Mouse (Mus musculus) testis, postnatal 14 days (tissue): Measurements from ENCODE around the gene Elmsan1.
A peak's percentile ranks its signal among the peaks of the same experiment; 100 is the strongest.

Source experiments
- DNase-seq: peaks from one replicate; pipeline ENCODE4 v3.0.0; 2021; ENCODE audit warnings: low spot score

Gene Elmsan1

GRCm38 (mm10) chr12:84215758-84216440, 2.8 kb downstream of the Elmsan1 start:
- no peak for DNase-seq

GRCm38 (mm10) chr12:84214495-84215175, 4.0 kb downstream of the Elmsan1 start:
- DNase-seq = no peak

DNA sequence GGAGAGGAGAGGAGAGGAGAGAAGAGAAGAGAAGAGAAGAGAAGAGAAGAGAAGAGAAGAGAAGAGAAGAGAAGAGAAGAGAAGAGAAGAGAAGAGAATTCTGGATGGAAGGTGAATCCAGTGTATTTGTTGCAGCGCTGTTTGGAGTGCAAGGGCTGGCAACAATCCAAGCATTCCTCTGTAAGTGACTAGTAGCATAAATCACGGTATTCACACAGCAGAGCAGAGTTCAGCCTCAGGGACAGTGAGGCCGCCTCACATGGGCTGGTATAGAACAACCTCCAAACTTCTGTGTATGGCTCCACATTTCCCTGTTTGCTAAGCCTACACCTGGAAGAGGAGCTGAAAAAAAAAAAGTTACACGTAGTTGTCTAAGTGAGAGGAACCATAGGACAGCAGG, 6.4 kb downstream of the Elmsan1 start:
- no peak for DNase-seq

DNA sequence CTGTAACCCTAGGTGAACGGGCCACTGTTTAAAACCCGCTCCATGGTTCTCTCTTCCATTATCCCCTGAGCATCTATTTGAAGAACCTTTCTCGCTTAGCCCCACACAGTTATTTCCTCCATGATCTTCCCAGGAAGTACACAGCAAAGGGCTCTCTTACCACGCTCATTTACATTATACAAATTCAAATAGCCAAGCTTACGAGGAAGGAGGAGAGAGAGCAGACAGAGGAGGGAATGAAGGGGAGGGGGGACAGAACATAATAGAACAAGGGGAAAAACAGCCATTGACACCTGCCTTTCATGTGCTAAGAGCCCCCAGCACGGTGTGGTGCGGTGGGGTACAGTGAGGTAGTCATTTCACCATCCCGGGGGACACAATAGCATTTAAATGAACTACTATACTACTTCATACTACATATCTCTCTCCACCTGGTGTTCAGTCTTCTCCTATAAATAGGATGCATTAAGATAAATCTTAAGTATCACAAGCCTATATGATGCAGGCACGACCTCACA, 7.6 kb downstream of the Elmsan1 start:
- no peak for DNase-seq

DNA sequence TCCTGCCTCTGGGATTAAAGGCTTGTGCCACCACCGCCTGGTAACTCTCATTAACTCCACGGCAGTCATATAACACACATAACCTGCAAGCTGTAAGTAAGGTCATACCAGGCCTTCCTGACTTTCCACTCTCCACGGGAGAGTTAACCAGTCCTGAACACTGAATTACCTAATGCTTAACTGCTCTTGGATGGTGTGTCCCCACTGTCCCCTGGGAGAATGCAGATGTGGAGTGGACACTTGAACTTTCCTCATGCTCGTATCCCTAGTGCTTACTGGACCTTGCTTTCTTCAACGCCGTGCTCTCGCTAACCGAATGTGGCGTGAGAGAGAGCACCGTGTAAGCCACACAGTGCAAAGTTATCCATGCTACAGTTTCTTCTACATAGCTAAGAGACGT, 8.4 kb downstream of the Elmsan1 start:
- DNase-seq = no peak

DNA sequence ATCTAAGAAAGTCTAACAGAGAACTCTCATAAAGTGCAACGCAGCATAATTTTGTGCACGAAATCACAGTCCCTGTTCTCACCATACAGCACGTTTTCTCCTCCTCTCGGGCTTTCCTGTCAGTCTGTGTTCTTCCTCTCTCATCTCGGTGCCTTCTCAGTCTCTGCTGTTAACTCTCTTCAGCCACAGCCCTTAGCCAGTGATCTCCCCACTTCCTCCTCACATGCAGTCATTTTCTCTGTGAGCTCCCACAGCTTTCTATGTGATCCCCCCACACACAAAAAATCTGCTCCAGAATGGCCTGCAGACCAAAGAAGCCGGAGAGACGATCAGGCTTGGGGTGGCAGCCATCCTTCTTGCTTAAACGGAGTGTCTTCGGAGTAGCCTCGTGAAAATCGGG, 9.6 kb downstream of the Elmsan1 start:
- DNase-seq = no peak

- DNase-seq = no peak
Observed at GRCm38 (mm10) chr12:84207209-84207817, 11.4 kb downstream of the Elmsan1 start.

GRCm38 (mm10) chr12:84206525-84206924, 12.2 kb downstream of the Elmsan1 start:
- no peak for DNase-seq

GRCm38 (mm10) chr12:84205659-84206185, 13.0 kb downstream of the Elmsan1 start:
- DNase-seq = no peak

GRCm38 (mm10) chr12:84204662-84205061, 14.0 kb downstream of the Elmsan1 start:
- DNase-seq = no peak

DNA sequence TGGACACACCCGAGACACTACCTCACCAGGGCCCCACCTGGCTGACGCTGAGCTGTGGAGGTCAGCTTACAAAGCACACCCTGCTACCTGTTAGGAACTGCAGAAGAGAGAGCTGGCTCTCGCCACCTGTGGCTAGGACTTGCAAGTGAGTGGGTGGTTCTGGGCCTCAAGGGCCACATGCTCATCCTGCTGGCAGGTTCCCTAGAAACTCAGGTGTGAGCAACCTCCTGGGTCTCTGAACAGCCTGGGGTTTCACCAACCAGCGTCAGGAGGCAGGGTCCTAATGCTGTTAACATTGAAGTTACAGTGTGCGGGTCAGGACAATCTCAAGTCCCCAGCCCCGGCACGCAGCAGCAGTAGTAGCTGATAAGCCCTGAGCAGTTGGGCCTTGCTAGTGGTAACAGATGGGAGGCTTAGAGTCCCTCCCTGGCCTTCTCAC, 14.9 kb downstream of the Elmsan1 start:
- no peak for DNase-seq

DNA sequence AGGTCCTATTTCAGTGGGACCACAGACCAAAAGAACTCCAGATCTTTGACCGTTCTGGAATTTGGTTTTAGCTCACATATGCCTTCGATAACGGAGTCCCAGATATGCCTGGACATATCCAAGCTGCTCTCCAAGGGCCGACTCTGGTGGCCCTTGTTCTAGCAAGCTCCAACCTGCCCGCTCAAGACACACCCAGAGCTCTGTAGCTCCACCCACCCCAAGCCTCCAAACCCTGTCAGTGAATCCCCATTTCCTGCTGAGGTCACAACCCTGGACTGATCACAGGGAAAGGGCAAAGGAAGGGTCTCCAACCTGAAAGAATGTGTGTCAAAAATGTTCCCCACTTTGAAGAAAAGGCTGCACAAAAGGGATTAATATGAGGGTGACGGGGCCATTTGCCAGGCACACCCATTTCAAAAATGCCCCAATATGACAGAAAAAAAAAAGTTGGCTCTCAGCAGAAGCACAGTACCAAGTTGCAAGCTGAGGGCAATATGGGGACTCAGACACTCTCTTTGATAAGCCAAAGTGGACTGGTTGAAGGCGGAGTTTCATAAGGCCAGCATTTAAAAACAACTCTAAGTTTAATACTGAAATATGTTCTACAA, 15.4 kb downstream of the Elmsan1 start:
- DNase-seq = no peak

GRCm38 (mm10) chr12:84202561-84202960, 16.1 kb downstream of the Elmsan1 start:
- no peak for DNase-seq

- DNase-seq = no peak
Observed at GRCm38 (mm10) chr12:84201686-84202484, 16.8 kb downstream of the Elmsan1 start.

DNA sequence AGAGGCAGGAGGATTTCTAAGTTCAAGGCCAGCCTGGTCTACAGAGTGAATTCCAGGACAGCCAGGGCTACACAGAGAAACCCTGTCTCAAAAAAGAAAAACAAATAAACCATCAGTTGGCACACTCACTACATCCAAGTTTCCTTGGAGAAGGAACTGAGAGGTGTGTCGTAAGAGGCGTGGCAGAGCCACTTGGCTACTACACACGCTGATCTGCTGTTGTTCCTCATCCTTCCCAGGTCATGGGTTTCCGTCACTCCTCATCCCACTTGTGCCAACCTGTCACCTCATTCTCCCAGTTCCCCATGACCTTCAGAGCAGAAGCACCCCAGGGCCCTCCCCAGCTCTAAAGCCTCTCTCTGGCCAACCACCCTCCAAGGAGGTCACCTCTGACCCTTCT, 17.5 kb downstream of the Elmsan1 start:
- DNase-seq = no peak

DNA sequence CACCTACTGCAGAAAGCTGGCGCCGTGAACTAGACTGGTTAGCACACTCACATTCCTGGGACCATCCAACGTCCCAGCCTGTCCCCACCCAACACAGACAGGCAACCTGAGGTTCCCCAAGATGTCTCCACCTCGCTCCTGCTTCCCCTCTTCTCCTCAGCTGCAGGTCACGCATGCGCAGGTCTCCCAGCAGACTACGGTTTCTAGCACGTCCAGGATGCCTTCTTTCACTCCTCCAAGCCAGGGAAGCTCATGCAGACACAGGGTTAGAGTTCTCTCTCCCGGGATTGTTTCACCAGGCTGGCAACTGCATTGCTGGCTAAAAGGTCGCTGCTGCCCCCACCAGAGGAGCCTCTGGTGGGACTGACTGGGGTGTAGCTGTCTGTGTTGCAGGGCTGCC, 19.8 kb downstream of the Elmsan1 start:
- DNase-seq = no peak

DNA sequence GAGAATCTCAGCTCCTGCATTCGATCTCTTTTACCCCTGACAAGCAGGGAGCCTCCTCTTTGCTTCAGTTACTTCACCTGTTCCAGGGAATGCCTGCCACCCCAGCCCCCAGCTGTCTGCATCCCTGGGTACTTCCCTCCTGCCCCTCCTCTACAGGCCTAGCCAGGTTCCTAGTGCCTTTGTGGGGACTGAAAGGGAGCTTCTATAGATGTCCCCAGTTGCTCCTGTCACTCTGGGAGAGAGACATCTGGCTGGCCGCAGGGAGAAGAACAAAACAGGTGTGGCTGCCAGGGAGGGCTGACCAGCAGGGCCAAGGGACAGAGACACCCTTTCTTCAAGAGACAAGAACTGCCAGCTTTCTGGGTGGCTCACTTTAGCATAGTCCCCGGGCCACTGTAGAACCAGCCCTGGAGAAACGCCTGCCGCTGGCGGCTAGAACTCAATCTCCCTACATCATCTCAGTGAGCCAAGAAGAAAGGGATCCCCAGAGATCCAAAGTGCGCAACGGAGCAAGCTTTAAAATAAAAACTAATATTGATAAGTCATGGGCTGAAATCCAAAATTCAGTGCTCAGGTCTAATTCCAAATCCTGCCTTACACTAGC, 20.5 kb downstream of the Elmsan1 start:
- DNase-seq = no peak

DNA sequence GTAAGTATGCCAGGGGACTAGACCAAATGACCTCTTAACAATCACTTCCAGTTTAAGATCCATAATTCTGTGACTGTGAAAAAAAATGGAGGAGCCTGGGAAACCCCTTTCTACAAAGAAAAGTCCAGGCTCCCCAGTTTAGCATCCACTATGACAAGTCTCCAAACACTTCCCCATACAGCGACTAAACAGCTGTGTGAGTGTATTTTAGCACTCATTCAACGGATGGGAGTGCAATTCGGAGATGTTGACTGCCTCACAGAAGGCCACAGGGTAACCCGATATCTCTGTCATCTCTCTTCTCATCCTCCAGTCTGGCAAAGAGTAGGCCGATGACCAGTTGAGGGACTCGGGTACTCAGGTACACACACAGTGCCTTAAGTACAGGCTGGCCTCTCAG, 23.5 kb downstream of the Elmsan1 start:
- no peak for DNase-seq

- no peak for DNase-seq
Observed at GRCm38 (mm10) chr12:84194400-84195109, 24.1 kb downstream of the Elmsan1 start.

DNA sequence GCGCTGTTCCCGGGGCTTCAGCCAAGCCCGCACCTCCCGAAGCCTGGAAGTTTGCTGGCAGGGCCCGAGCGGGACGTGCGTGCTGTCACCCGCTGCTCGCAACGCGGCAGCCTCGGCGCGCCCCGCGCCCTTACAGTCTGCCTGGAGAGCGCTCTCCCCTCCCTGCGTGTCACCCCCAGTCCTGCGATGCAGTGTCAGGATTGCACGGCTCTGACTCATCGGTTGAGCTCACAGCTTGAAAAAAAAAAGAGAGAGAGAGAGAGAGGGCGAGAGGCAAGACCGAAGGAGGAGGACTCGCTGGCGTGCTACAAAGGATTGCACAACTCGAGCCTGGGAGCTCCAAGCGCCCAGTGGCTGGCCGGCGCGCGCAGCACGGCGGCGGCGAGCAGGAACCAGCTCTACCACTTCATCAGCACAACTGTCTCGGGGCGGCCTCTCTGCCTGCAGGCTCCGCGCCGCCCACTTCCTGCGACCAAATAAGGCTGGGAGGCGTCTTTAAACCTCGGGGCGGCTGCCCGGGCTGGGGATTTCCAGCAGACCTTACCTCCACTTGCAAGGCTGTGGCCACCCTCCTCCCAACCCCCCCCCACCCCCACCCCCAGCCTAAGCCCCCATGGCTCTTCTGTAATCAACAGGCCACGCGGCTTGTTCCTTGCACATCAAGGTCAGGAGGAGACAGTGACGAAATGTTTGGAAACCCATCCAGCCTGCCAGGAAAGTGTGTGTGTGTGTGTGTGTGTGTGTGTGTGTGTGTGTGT, 24.9 kb downstream of the Elmsan1 start:
- peak; percentile 89 for DNase-seq
